Mouse (Mus musculus) ZHBTc4 (cell line): ENCODE results near the gene Mllt3.

ENCODE experiments used
- DNase-seq: peaks from one replicate; pipeline ENCODE4 v3.0.0-alpha.2; 2011; ENCODE audit warnings: low read depth, low spot score

The Mllt3 gene

DNA sequence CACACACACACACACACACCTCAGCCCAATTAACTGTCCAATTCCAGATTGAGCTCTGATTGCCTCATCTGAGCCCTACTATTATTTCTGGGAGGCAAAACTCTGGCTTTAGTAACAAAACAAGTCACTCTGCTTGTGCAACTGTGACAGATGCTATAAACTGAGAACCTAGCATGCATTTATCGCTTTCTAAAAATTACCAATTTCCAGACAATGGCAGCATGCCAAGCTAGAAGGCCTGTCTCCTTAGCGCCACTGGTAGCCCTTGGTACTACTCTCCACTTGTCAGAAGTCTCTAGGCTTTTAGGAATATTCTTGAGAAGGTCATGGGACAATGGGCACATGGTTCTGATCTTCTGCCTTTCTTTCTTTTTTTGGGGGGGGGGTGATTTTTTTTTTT is 257.4 kb downstream of the Mllt3 start:
- no peak for DNase-seq

DNA sequence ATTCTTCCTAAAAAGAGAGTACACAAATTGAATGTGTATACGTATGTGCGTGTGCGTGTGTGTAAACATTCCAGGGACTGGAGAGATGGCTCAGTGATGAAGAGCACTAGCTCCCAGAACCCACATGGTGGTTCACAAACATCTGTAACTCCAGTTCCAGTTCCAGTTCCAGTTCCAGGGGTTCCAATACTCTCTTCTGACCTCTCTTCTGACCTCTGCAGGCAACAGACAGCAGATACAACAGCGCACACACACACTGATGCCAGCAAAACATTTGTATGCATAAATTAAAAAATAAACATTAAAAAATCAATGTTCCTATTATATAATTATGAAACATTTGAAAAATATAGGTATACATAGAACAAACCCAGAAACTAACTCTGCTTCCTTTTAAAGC is 258.6 kb downstream of the Mllt3 start:
- peak; percentile 33 for DNase-seq

GRCm38 (mm10) chr4:87767711-87768561 is 265.2 kb downstream of the Mllt3 start:
- DNase-seq: peak; percentile 61

- no peak for DNase-seq
These were observed 267.4 kb downstream of the Mllt3 start for GRCm38 (mm10) chr4:87765729-87766128.

DNA sequence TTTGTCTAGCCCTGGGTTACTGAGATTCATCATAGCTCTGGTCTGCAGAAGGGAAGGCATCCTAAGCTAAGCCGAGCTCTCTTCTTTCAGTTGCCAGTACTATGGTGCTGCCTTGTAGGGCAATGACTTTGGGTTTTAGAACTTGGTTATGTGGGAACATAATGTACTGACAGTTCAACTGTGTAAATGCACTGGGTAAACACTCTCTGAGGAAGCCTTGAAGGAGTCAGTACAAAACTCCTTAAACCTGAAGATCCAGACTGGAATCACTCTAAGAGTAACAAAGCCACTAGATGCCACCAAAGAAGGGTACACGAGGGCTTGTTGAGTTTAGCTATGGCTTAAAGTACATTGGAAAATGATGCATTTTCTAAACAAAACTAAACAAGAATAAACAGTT is 272.1 kb downstream of the Mllt3 start:
- DNase-seq: no peak

GRCm38 (mm10) chr4:87760297-87760696 is 272.9 kb downstream of the Mllt3 start:
- no peak for DNase-seq

DNA sequence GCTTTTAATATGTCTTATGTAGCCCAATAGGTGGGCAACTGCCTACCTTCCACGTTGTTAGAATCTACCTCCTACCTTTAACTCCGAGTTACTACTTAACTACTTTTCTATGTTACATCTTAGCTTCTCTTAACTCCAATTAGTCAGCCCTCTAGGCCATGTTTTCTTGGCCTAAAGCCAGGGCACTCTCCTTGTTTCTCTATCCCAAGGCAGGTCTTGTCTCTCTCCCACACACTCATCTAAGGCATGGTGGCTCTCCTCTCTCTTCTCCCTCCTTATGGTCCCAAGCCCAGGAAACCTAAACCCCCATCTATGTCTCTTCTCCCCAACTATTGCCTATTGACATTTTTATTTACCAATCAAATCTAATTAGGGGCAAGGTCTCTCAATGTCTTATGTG is 273.5 kb downstream of the Mllt3 start:
- no peak for DNase-seq

DNA sequence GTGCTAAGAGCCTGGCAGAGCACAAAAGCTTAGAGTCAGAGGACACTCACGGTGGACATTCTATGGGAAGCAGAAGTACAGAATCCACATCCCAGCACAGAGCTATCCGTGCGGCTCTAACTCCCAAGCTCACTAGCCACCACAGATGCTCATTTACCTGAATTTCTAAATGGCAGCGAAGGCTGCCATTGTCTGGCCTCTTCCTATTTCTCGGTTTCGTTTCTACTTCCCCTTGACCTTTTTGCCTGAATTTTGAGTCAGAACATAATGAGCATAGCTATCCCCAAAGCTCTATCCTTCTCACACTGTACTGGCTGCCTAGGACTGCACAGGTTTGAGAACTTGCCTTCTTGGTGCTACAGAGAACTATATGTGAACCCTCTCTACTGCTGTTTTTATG is 274.1 kb downstream of the Mllt3 start:
- no peak for DNase-seq

DNA sequence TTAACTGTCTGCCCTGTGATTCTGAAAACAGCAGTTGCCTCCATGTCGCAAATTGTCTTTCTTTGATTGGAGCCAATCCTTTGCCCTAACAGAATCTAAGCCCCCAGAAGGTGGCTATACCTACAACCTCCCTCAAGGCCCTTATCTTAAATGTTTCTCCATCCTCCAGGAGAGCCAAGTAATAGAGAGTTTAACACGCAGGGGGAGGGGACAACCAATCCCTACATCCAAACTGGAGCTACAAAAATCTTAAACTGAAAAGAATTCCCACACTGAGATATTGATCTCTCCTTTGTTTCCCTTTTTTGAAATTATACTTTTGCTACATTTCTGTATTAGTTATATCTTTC is 281.7 kb downstream of the Mllt3 start:
- no peak for DNase-seq

DNA sequence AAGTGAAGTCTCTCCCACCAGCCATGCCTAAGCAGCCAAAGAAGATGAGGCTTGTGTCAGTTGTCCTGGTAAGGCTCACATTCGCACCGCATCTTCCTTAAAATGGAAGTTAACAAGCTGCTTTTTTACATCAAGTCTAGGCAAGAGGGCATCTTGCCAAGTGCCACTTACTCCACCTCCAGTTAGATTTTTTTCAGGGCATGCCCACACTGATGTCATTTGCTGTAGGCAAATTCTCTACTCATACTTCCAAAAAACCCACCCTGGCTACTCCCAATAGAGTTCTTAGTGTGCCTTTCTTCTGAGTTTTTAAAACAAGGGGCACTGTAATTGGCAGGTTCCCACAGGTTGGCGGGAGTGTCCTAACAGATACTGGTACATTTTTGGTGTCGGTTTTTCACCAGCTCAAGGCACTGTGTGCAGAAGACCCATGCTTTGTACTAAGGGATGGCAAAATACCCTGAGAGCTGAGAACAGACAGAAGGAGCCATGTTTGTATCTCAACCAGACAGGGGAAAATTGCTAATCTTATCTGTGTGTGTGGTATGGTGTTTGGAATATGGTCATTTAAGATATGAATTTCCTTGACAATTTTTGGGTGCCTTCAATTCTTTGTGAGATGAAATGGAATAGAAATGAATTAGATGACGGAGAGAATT is 282.2 kb downstream of the Mllt3 start:
- DNase-seq: no peak

DNA sequence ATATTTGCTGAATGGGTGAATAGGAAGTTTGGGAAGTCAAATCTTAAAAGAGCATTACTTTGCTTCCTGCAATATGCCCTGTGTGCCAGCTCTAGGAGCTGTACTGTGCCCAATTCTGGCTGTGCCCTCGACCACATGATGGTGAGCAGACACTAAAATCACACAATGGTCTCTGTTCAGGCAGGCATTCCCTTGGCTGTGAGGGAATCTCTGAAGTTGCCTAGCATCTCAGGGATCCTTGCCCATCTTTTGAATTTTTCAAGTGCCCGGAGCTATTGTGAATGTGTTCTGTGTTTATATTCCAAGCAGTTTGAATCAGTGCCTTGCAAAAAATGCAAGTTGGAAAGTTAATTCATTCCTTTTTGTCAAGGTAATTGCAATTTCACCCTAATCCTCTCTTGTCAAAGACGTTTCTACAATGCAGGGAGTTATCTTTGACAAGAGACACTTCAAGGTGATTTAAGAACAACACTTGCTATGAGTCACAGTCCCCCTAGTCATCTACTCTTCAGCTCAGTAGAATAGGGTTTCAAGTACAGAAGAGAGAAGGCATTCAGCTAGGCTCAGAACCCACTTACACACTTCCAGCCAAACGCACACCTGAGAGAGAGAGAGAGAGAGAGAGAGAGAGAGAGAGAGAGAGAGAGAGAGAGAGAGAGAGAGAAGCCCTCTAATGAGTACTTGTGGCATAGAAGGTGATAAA is 283.5 kb downstream of the Mllt3 start:
- no peak for DNase-seq

DNA sequence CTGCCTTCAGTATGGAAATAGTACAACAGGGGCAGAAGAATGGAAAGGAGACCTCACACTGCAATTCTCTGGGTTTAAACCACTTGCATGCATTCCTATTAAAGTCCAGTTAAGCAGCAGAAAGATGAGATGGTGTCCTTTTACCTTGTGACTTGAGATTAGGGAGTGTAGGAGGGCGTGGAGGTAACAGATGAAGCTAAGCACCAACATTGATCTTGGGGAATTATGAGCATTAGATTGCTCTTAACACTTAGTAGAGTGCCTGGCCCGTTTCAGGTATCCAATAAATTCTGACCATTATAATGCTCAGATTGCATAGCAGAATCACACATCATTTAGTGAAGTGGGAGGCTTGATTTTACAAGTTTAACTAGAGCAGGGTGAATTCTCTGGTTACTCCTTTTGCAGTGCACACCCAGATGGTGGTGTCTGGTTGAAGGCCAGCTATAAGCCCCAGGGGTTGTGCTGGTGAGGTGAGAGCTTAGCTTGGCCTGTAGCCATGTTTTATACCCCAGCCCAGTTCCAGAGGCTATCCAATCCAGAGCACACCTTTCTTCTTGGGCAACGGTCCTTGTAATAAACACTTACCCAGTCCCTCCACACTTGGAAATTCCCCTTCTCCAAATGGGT is 288.0 kb downstream of the Mllt3 start:
- no peak for DNase-seq

GRCm38 (mm10) chr4:87739524-87740128 is 293.5 kb downstream of the Mllt3 start:
- no peak for DNase-seq

DNA sequence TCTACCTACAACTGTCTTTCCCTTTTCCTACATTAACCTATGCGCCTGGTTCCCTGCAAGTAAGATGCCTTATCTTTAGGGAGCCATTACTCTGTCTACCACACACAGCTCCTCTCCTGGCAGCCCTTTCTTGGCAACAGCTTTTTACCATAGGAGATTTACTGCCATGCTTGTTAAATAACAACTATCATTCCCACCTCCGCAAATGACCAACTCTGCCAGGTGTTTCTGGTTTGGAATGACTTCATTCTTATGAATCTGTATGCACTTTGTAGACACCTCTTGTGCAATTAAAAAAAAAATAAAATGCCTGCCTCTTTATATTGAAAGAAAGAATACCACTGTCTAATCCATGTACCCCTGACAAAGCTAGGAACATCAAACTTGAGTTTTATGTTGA is 294.1 kb downstream of the Mllt3 start:
- no peak for DNase-seq

DNA sequence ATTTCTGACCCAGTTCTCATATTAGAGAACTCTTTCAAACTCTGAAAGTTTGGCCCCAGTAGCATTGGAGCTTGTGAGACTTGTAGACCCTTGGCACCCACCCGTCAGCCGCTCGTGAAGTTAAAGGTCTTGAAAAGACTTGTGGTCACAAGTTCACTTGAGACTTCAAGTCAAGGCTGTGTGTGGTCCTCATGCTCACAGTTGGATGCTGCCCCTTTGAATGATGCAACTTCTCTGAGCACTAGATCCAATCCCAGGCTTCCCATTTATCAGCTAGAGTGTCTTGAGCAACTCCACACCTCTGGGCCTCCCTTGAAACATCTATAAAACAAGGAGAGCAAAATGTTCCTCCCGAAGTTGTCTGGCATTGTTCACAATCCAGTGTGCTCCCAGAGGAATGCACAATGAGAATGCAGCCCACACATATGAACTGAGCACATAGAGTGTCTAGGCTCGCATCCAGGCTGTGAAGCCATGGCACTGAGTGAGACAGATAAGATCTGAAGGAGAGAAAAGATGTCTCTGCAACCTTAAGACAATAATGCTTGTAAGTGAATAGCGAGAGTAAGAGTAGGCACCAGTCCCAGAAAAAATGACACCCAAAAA is 295.9 kb downstream of the Mllt3 start:
- no peak for DNase-seq

DNA sequence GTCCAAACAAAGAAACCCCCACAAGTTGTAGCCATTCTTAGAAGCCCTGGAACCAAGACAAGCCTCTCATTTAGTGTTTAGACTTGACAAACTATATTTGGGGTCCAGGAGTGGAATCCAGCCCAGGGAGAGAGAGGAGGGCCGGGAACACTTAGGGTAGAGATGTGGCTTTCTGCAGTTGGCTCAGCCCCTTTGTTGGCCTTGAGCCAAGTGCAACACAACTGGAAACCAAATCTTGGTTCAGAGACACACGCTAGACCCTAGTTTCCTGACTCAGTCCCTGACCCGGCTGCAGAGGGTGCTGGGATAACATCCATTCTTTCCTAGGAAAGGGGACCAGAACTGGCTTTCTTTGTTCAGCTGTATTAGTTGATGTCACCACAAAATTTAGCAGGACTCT is 296.4 kb downstream of the Mllt3 start:
- DNase-seq: no peak

DNA sequence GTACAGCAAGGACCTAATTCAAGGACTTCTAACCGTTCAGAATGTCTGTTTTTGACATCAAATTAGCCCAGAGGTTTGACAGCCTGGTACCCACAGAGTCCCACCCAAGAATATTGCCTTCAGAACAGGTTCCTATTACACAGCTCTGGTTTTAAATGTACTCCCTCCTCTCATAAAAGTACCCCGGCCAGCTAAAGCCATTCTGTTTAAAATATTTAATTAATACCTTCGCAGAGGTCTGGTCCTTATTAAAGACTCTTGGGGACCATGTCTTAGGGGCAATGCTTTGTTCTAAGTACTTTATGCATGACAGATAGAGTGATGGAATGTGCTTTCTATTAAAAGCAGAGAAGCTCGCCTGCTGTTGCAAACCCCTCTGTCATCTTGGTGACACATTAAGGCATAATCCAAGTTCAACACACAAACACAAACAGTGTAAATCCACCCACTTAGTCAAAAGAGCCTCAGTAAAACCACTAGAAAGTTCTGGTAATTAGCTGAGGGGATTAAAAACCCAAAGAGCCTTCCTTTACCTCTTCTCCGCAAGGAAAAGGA is 302.0 kb downstream of the Mllt3 start:
- no peak for DNase-seq

- DNase-seq: no peak
These were observed 304.6 kb downstream of the Mllt3 start for GRCm38 (mm10) chr4:87728581-87728980.

- DNase-seq: no peak
These were observed 309.7 kb downstream of the Mllt3 start for GRCm38 (mm10) chr4:87723448-87723847.
